Mouse (Mus musculus) heart, adult 8-10 months (tissue): ENCODE measurements around the gene Abca12. TPM values are rescaled to one million over a fixed set of nuclear protein-coding genes. Genes with fewer than 3 reads are reported as not detected.

Source experiments
- DNase-seq: peaks from one replicate; pipeline ENCODE4 v3.0.0; 2022; ENCODE audit warnings: low spot score
- total RNA-seq, 4 experiments: library from RNA; stranded (reverse); gene quantifications; 2 replicates each; pipeline ENCODE4 v1.2.4; 2022

The Abca12 gene
- total RNA-seq, 4 experiments from 2014 or later = 4.1 to 7.2 (median 4.9) TPM

GRCm38 (mm10) chr1:71195333-71195732 is 219.4 kb downstream of the Abca12 start:
- DNase-seq = no peak

- DNase-seq = no peak
Observed at GRCm38 (mm10) chr1:71193931-71194330, 220.8 kb downstream of the Abca12 start.

Other genes with a start within 250 kb of the Abca12 start
- 10 to 100 TPM; 22.8 to 26.1 (median 25.2) TPM for gene Atic, start 142.2 kb upstream of the Abca12 start, total RNA-seq
- 100 to 1,000 TPM in 1 of 4 experiments, 10 to 100 TPM in 3; 27.6 to 234 (median 32.1) TPM for gene Fn1, start 238.3 kb upstream of the Abca12 start, total RNA-seq